Mouse (Mus musculus) layer of hippocampus, adult 6 months (tissue): ENCODE data around the gene Ptprq. TPM values are rescaled to one million over a fixed set of nuclear protein-coding genes. Genes with fewer than 3 reads are reported as not detected.

ENCODE experiments used
- long read RNA-seq, 2 experiments: library from polyadenylated mRNA; unstranded; transcript quantifications; one replicate each; pipeline ENCODE4 v2.0.0; 2019 to 2020
- microRNA-seq: library from miRNA; unstranded; fragments of <30 nt; microRNA quantifications from one replicate; pipeline ENCODE4 v1.2.0, GENCODE M21; 2020
- polyA plus RNA-seq: library from polyadenylated mRNA; unstranded; fragments of <200 nt; fragmentation: Nextera tagmentation; gene quantifications from 2 replicates; pipeline ENCODE4 v1.2.3, GENCODE M21; 2021

The Ptprq gene
- 0.01 TPM in 1 of 2 replicates, not detected in the other for polyA plus RNA-seq
- long read RNA-seq, experiment 1 = 0 reads
- long read RNA-seq, experiment 2 = 0 reads

GRCm38 (mm10) chr10:107719806-107720205, at the start of gene Ptprq:
Gene Ptprq, minus strand, starts transcription at chr10:107720051.

GRCm38 (mm10) chr10:107494568-107494967, 225.3 kb downstream of the Ptprq start, which contains the start of gene Myf6:
Gene Myf6, minus strand, starts transcription at chr10:107494737.

DNA sequence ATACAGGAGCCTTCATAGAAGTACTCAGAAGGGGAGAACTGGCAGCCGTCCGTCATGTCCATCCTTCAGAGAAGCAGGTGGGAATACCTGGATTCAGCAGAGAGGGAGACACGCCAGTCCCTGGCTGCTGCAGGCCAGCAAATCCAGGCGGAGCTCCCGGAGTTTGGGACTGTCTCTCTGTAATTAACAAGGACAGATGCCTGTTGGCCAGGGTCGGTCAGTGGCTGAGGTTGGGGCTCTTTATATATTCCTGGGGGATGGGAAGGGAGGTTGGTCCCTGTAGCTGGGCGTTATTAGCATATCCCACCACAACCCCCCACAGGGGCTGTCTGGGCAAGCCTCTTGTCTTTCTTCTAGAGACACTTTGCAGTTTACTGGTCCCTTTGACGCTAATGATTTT, 234.0 kb downstream of the Ptprq start, which contains the start of gene Myf5:
Gene Myf5 (minus strand): TSS at position 265 of the 400 bp plus-strand sequence.

Small RNAs within 50 kb of the gene (microRNA-seq; reads per million reads assigned to microRNA genes)
- not detected for gene Gm44403

Other genes starting within 250 kb of the Ptprq start
- gene Myf5, start 233.9 kb downstream of the Ptprq start, polyA plus RNA-seq = not detected in 2 replicates
- gene Myf6, start 225.3 kb downstream of the Ptprq start, polyA plus RNA-seq = not detected in 2 replicates
- gene Otogl, start 192.1 kb upstream of the Ptprq start, polyA plus RNA-seq = 0.04 and 0.06 TPM in 2 replicates